Mouse (Mus musculus) erythroid progenitor cell, adult 5-6 weeks (primary cell): ENCODE results near the gene Ltb4r1. TPM values are rescaled to one million over a fixed set of nuclear protein-coding genes. Genes with fewer than 3 reads are reported as not detected.
"Not testable (repeated sequence)": the region's sequence is repeated elsewhere in the genome, so short reads cannot be mapped to it uniquely, and the experiment has no call there.

Experiments
- ATAC-seq: replicated peaks from 2 replicates; pipeline ENCODE4 v1.8.0; 2016; ENCODE audit warnings: moderate number of reproducible peaks, mild to moderate bottlenecking, moderate TSS enrichment, inconsistent platforms; ENCODE audit not compliant: poor library complexity, low FRiP score, severe bottlenecking
- total RNA-seq, 2 experiments: library from RNA; stranded (forward) in 1 of 2; stranded (reverse) in 1 of 2; fragments of 150-400 nt in 1 of 2; fragments of 186-747, 209-891 nt in 1 of 2; gene quantifications; 2 replicates each; pipeline versions ENCODE4 v1.2.3 to v1.2.4; 2015 to 2017; ENCODE audit warnings: low replicate concordance in 2 of 2

Gene Ltb4r1
- total RNA-seq, 2 experiments from 2014 or later: 2.8 to 8.8 TPM

DNA sequence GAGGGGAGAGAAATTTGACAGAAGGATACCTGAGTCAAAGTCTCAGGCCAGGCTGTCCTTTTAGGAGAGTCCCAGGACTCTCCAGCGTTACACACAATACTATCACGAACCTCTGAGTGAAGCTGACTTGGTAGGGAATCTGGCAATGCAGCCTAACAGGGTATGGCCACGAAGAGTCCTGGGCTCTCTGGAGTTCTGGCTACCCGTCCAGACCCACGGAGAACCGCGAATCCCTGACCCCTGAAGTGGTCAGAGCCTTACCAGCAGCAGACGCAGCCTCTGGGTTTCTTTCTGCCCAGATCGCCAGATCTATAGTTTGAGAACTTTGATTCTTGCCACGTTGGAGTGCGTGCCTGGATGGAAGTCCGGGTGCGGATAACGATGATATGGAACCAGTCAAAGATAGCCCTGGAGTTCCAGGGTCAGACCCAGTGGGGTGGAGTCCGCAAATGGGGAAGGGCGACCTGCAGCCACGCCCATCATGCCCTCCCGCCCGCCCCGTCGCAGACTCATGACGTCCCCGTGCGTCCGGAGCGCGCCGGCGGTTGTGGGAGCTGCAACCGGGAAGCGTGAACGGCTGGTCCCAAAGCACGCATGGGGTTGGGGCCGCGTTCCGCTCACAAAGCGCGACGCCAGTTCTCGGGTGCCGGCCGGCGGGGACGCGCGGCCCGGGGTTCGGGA lies 20.4 kb upstream of the Ltb4r1 start, which contains the start of the genes Dhrs1 and Nop9:
Dhrs1 (minus strand) TSS at position 511 of the 681 bp plus-strand sequence.
Nop9 (plus strand) TSS at position 514 of the 681 bp plus-strand sequence.
- ATAC-seq: peak; percentile 81

GRCm38 (mm10) chr14:55745861-55746237 lies 19.9 kb upstream of the Ltb4r1 start:
- 0 out of 2 replicates have a peak, but pooled peaks have one; percentile 7 for ATAC-seq

GRCm38 (mm10) chr14:55747051-55747847 lies 18.5 kb upstream of the Ltb4r1 start:
- ATAC-seq: no peak

DNA sequence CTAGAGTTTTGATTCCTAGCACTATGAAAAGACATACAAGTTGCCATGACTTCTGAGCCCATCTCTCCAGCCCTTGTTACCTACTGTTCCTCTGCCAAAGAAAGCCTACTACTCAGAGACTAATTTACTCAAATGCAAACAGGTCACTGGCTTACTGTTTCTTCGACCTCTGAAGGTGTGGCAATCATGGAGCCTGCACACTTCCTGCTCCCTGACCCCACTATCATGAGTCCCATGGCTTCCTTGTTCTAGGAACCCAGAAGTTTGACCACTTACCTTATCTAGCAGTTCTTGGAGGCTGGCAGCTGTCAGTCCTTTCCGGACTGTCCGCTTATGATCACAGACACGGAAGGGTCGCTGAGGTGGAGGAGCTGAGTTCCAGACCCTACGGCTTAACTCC lies 8.2 kb upstream of the Ltb4r1 start:
- no peak for ATAC-seq

GRCm38 (mm10) chr14:55758363-55758784 lies 7.4 kb upstream of the Ltb4r1 start, which contains the start of gene Cideb:
Cideb (minus strand) TSS chr14:55758458.
- ATAC-seq: 0 out of 2 replicates have a peak, but pooled peaks have one; percentile 47

- ATAC-seq: not testable (repeated sequence)
Observed at GRCm38 (mm10) chr14:55760156-55760555, 5.6 kb upstream of the Ltb4r1 start.

DNA sequence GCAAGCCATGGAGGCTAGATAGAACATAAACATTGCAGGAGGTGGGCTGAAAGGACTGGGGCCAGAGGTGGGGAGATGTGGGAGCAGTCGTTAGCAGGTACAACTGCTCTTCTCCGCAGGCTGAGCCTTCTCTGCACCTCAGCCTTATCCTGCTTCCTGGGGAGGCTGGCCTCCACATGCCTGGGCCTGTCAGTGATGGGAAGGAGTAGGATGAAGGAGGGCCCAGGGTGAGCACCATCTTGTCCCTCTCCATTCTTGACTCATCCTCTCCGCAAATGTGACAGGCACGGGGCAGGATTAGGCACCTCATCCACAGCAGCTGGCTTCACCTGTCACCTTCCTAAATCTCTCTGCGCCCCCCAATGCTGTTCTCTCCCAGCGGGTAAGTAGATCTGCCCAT lies 4.6 kb upstream of the Ltb4r1 start, which contains the start of gene Ltb4r2:
Ltb4r2 (plus strand) TSS at position 266 of the 400 bp plus-strand sequence.
- no peak for ATAC-seq

DNA sequence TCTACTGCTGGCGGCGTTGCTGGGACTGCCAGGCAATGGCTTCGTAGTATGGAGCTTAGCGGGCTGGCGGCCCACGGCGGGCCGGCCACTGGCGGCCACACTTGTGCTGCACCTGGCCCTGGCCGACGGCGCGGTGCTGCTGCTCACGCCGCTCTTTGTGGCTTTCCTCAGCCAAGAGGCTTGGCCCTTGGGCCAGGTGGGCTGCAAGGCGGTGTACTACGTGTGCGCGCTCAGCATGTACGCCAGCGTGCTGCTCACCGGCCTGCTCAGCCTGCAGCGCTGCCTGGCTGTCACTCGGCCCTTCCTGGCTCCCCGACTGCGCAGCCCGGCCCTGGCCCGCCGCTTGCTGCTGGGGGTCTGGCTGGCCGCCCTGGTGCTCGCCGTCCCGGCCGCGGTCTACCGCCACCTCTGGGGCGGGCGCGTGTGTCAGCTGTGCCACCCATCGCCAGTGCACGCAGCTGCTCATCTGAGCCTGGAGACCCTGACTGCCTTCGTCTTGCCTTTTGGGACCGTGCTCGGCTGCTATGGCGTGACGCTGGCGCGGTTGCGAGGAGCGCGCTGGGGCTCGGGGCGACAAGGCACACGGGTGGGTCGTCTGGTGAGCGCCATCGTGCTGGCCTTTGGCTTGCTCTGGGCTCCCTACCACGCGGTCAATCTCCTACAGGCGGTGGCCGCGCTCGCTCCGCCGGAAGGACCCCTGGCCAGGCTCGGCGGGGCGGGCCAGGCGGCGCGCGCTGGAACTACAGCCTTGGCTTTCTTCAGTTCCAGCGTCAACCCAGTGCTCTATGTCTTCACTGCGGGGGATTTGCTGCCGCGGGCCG lies 3.6 kb upstream of the Ltb4r1 start:
- ATAC-seq: no peak

DNA sequence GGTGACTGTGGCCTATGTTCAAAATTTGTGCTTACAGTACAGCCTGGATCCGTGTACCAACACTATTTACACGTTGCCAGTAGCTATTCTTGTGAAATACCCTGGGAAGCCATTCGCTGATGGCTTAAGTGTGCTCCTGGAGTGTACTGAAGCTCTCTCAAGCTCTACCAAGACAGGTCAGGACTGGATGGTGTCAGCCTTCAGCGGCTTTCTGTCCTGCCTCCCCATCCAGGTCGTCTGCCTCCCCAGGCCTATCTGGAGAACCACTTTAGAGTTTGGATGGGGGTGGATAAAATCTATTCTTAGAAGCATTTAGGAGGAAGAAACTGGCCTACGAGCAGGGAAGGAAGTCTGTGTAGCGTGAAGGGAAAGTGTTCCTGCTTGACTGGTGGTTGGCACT lies 2.6 kb upstream of the Ltb4r1 start:
- no peak for ATAC-seq

- no peak for ATAC-seq
Observed at GRCm38 (mm10) chr14:55767519-55768414, 2.0 kb downstream of the Ltb4r1 start.

GRCm38 (mm10) chr14:55768555-55768954 lies 2.8 kb downstream of the Ltb4r1 start:
- ATAC-seq: no peak

DNA sequence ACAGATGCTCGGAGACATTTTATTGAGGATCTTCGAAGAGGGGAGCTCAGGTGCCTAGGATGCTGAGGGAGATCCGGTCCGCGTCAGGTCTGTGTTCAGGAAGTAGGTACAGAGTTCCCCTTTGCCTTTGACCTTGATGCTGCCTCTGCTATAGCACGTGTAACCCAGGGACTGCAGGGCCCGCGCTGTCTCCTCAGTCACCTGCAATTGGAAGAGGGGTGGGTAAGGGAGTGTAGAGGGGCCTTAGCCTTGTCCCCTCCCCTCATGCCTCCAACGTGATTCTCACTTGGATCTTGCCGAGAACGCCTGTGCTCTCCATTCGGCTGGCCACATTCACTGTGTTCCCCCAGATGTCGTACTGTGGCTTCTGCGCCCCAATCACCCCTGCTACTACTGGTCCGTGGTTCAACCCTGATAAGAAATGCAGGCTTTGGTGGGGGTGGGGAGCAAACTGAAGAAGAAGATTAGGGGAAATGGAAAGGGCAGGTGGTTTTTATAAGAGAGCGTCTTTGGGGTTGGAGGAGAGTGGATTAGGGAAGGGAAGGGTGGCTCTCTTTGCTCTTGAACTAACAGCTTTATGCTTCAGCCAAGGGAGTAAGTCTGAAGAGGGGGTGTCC lies 3.4 kb downstream of the Ltb4r1 start:
- no peak for ATAC-seq

DNA sequence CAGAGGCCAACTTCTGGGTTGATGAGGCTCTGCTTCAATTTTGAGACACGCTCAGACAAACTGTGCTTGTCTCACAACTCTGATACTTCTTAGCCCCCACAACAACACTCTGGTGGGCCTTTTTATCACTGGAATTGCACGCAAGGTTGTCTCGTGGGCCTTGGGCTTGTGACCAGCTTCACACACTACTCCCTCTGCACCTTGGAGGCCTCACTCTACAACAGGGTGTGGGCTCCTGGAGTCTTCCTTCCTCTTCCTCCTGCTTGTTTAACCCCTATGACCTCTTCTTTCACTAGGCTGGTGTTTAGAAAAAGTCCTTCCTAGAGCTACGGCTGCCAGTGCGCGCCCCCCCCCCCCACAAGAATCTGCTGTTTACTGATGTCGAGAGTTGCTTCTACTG lies 10.9 kb downstream of the Ltb4r1 start:
- ATAC-seq: no peak

- ATAC-seq: no peak
Observed at GRCm38 (mm10) chr14:55777176-55777575, 11.4 kb downstream of the Ltb4r1 start.

DNA sequence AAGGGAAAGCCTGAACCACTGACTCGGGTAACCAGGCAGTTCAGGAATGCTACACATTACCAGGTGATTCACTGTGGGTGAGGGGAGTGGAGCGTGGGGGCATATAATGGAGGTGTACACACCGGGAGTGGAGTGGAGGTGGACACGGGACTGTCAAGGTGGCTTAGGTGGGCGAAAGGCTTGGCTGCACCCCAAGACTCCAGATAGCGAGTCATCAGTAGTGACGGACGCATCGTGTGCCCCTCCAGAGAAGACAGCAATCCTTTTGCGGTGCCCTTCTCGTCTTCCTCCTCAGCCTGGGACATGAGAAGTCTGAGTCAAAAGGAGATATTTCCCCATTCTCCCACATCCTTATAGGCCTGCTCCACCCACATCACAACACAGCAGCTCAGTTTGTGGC lies 12.0 kb downstream of the Ltb4r1 start:
- no peak for ATAC-seq

- no peak for ATAC-seq
Observed at GRCm38 (mm10) chr14:55778686-55779085, 12.9 kb downstream of the Ltb4r1 start.

DNA sequence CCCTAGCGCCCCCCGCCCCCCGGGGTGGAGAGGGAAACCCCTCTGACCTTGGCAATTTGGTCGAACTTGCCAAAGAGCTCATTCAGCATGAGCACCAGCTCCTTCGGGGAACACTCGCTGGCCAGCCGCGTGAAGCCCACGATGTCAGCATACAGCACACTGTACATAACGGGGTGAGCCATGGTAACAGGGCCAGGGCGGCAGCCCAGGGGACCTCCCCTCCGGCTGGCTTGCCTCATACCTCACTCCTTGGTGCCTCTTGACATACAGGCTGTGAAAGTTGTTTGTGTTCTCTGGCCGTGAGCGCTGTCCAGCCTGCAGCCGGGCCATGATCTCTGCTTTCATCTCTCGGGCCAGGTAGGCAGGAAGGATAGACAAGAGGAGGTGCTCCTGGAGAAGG lies 13.9 kb downstream of the Ltb4r1 start:
- ATAC-seq: no peak

GRCm38 (mm10) chr14:55780736-55781135 lies 15.0 kb downstream of the Ltb4r1 start:
- no peak for ATAC-seq

- ATAC-seq: no peak
Observed at GRCm38 (mm10) chr14:55781310-55781709, 15.5 kb downstream of the Ltb4r1 start.
